Mouse (Mus musculus) lung, postnatal 0 days (tissue): ENCODE measurements around the gene Rora.

Experiments used
- CTCF ChIP-seq: IDR thresholded peaks from 2 replicates; pipeline ENCODE4 v1.5.1; 2016; ENCODE audit warnings: antibody characterized with exemption, mild to moderate bottlenecking
- EP300 ChIP-seq: IDR thresholded peaks from 2 replicates; pipeline ENCODE4 v1.6.1; 2016; ENCODE audit warnings: antibody characterized with exemption, mild to moderate bottlenecking, control low read depth

GRCm38 (mm10) chr9:69368071-69368470 lies 714.5 kb downstream of the Rora start:
- TF ChIP-seq CTCF: peak; percentile 85
- no peak for TF ChIP-seq EP300
